Mouse (Mus musculus) subcutaneous adipose tissue, adult 2 months (tissue): Measurements from ENCODE around the gene Rap1gap2. TPM values are rescaled to one million over a fixed set of nuclear protein-coding genes. Genes with fewer than 3 reads are reported as not detected.

Experiments
- polyA plus RNA-seq: library from polyadenylated mRNA; depleted of rRNA; stranded (reverse); fragments of >200 nt; gene quantifications from 2 replicates; pipeline ENCODE4 v1.2.3, GENCODE M21; 2012; ENCODE audit warnings: low replicate concordance; rRNA removed

Rap1gap2 gene
- 29.0 and 34.1 TPM in 2 replicates for polyA plus RNA-seq

GRCm38 (mm10) chr11:74610545-74611176 is at the start of gene Rap1gap2:
Gene Rap1gap2, minus strand, starts transcription at chr11:74610915.

DNA sequence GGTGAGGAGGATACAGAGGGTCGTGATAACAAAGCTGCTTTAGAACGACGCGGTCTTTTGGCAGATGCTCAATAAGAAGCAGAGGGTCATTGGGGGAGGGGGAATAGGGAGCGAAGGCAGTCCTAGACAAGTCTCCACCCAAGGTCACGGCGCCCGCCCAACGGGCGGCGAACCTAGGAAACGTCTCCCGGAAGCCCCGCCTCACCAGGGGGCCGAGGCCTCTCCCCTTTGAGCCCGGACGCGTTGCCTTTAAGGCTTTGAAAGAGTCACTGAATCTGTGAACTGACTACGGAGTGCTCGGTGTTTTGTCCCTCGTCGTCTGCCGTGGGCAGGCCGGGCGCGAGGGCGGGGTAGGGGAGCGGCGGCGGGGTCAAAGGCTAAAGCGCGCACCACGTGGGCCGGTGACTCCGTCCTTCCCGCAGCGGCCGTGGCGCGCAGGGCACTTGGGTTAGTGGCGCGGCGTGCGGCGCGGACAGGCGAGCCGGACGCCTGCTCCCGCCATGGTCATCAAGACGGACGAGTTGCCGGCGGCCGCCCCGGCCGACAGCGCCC is 38.5 kb upstream of the Rap1gap2 start, which contains the start of gene Cluh:
TSS of gene Cluh (plus strand) at position 401 of the 552 bp plus-strand sequence.

DNA sequence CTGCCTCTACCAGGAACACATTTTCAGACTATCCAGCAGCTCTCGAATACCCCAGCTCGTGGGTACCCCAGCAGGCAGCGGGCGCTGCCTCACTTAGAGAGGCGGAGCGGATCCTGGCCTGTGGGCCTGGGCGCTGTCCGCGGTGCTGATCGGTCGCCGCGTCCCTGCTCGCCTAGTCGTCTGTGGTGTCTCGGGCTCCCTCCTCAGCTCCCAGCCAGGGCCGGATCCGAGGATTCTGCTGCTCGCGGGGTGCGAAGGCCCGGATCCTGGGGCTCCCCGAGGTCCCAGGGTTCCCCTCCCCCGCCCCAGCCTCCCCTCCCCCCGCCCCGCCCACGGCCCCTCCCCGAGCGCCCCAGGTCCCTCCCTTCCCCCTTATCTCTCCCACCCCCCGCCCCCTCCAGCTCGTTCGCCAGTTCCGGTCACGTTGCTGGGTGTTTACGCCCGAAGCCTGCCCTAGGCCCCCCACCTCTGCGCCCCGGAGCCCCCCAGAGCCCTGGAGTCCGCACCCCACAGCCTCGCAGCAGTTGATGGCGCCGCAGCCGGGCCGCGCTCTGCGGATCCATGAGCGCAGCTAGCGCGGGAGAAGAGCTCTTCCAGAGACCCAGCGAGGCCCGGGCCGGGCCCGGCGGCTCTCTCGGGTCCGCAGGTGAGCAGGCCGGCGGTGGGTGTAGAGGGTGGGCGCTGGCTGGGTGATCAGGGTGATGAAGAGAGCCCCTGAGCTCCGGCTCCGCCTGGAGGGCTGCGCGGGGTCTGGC is 8.7 kb upstream of the Rap1gap2 start, which contains the start of gene Ccdc92b:
TSS of gene Ccdc92b (plus strand) at position 405 of the 755 bp plus-strand sequence.

DNA sequence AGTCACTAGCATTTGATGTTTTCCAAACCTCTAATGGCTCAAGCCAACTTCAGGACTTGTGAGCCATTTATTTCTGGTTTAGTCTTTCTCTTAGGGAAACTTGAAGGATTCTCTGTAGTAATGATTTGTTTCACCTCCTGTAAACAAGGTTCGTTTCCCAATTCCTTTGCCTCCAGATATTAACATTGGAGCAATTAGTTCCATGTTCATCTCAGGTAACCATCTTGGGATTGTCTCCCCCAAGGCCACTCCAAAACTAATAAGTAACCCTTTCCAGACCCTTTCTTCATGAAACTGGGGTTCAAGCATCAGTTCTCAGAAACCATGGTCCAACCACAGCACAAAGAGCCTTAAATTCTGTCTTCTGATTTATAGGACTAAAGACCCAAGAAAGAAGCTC is 248.9 kb downstream of the Rap1gap2 start, which contains the start of gene Olfr412:
TSS of gene Olfr412 (plus strand) at position 301 of the 400 bp plus-strand sequence.

DNA sequence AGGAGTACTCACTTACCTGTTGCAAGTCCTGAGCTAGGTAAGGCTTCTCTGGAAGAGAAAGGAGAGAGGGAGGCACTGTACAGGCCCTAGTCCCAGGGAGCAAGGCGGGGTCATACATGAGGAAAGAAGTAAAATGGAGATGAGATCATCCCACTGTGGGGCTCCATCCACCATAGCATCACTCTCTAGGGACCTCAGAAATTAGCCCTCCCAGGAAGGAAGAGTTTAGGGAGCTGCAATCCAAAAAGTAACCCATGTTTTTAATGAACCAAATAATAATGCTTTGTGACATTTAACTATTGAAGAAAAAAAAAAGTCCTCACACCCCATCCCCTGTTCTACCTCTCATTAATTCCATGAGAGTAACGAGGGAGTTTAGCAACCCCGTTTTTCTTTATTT is 258.2 kb downstream of the Rap1gap2 start, which contains the start of gene Olfr411:
TSS of gene Olfr411 (minus strand) at position 101 of the 400 bp plus-strand sequence.

DNA sequence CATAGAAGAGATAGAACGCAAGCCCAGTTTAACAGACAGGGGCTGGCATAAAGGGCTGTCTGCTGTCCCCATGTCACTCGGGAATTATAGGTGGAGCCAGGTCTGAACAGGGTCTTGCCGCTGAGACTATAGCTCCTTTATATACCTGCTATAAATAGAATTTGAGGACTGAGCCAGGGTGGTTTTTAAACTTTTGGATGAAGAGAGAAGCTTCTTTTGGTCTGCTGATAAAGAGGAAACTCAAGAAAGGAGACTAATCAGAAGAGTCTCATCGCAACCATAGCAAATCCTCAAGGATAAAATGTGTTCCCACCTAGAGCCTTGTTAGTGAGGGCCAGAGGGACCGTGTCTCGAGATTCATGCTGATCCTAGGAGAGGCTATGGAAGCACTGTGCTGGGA is 272.8 kb downstream of the Rap1gap2 start, which contains the start of gene Olfr410:
TSS of gene Olfr410 (minus strand) at position 101 of the 400 bp plus-strand sequence.

Other genes with a start within 250 kb of the Rap1gap2 start
- not detected in 2 replicates for gene Olfr412, start 248.8 kb downstream of the Rap1gap2 start, polyA plus RNA-seq
- gene Ccdc92b, start 8.7 kb upstream of the Rap1gap2 start, polyA plus RNA-seq = 0.20 and 0.21 TPM in 2 replicates
- 102 and 136 TPM in 2 replicates for gene Cluh, start 38.6 kb upstream of the Rap1gap2 start, polyA plus RNA-seq
- gene Pafah1b1, start 113.8 kb upstream of the Rap1gap2 start, polyA plus RNA-seq = 31.4 and 31.7 TPM in 2 replicates
- 2.4 and 5.8 TPM in 2 replicates for gene Mettl16, start 159.9 kb upstream of the Rap1gap2 start, polyA plus RNA-seq
- gene Mnt, start 220.0 kb upstream of the Rap1gap2 start, polyA plus RNA-seq = 10.6 and 20.7 TPM in 2 replicates